Mouse (Mus musculus): ENCODE results near the gene Alg2. TPM values are rescaled to one million over a fixed set of nuclear protein-coding genes. Genes with fewer than 3 reads are reported as not detected.

Alg2 gene
- polyA plus RNA-seq (2014; fragmentation: Nextera tagmentation; extraction: Ambion mirVana) = 68.9 and 75.3 TPM in 2 replicates

DNA sequence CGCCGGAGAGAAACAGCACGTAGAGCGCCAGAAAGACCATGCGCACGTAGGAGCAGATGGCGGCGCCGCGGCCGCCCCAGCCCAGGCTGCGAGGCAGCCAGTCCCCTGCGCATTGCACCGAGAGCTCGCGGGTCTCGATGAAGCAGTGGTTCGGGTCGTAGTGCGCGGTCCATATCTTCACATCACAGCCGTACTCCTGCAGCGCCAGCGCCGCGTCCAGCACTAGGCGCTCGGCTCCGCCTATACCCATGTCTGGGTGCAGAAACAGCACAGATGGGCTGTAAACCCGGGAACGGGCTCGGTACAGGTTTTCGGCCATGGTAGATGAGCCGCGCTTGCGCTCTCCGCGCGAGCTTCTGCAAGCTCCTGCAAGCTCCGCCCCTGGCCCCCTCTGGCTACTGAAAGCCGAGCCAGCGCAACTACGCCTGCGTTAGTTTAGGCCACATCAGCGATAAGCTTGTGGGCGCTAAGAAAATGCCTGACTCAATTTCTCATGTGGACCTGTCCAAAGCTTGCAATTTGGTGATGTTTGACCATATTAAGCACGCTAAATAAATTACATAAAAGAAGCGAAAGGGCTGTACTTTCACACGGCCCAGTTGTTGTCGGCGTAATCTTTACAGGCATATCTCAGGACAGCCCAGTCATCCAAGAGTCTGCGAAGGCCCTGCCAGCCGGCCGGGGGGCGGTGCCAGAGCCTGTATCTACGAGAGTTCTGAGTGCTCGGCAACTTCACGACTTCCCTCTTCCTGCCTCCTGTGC is at the start of gene Alg2, which contains the start of gene Sec61b:
TSS of gene Alg2 (minus strand) at position 366 of the 762 bp plus-strand sequence.
TSS of gene Sec61b (plus strand) at position 691 of the 762 bp plus-strand sequence.
- peak; percentile 99 for ATAC-seq (ENCODE audit: low read depth)
- DNase-seq (ENCODE audit: low spot score) = peak; percentile 100
- peak within 1 kb of the TSS; percentile 88 for H3K27ac ChIP-seq (replicated peaks; ENCODE audit: low read depth, low read length)
- peaks cover 17% of the 10 kb centered on the region for H3K4me1 ChIP-seq (ENCODE audit: control insufficient read depth, insufficient read depth, low read length)
- H3K9me3 ChIP-seq (ENCODE audit: control insufficient read depth, low read length) = peaks cover 11% of the 10 kb centered on the region
- WGBS = 0% methylated on average over 42 of the region's 58 CpGs
- peak within 1 kb of the TSS; percentile 76 for H3K9ac ChIP-seq (ENCODE audit: low read depth, low read length)
- no peaks in the 10 kb centered on the region for H3K27me3 ChIP-seq (replicated peaks; ENCODE audit: control insufficient read depth, insufficient read depth, low read length)
- peak within 1 kb of the TSS; percentile 80 for H3K4me2 ChIP-seq (ENCODE audit: low read depth, low read length)
- H3K36me3 ChIP-seq (ENCODE audit: control insufficient read depth, insufficient read depth, low read length) = peaks cover 69% of the 10 kb centered on the region
- H3K4me3 ChIP-seq (ENCODE audit: low read depth, low read length) = peak within 1 kb of the TSS; percentile 62

DNA sequence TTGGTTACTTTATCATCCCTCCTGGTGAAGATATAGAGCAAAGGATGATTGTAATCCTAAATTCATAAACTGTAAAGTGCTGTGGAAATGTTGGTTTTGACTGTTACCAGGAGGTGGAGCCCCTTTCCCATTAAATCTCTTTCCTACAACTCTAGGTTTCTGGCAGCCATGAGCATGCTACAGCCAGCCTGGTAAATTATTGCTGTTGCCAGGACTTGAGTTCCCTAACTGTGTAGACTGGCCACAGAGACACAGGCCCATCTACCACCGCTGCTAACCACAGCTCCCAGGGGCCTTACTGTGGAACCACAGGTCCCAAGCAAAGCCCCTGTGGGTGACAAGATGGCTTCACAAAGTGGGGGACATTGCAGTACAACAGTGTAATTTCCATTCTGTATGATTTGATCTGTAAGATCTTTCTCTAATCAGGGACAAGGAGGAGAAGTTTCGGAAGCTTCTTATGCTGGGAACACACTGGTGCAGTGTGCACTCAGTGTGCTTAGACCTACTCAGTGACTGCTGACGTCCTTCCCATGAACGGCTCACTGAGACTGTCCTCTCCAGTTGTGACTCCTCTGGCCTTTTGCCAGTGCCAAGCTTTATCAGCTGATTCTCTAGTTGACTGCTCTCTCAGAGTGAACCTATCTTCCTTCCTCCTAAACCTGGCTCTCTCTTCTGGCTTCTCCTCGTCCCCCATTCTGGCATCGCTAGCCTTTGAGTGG is 47.9 kb upstream of the Alg2 start:
- Histone ChIP-seq H3K9ac (ENCODE audit: low read depth, low read length) (no peak overlapping the region), H3K4me1 (ENCODE audit: control insufficient read depth, insufficient read depth, low read length) (peaks cover 3% of the 10 kb centered on the region; the same call in 1 of the 2 replicates), H3K4me3 (ENCODE audit: low read depth, low read length) (no peak overlapping the region), H3K27me3 (replicated peaks; ENCODE audit: control insufficient read depth, insufficient read depth, low read length) (no peaks in the 10 kb centered on the region), H3K4me2 (ENCODE audit: low read depth, low read length) (no peak overlapping the region), H3K27ac (replicated peaks; ENCODE audit: low read depth, low read length) (no peak overlapping the region), H3K36me3 (ENCODE audit: control insufficient read depth, insufficient read depth, low read length) (no peaks in the 10 kb centered on the region), H3K9me3 (ENCODE audit: control insufficient read depth, low read length) (no peaks in the 10 kb centered on the region)
- peak; percentile 79 for DNase-seq (ENCODE audit: low spot score)
- 89% methylated on average over 6 of the region's 6 CpGs for WGBS
- ATAC-seq (ENCODE audit: low read depth) = 0 out of 2 replicates have a peak, but pooled peaks have one; percentile 33

DNA sequence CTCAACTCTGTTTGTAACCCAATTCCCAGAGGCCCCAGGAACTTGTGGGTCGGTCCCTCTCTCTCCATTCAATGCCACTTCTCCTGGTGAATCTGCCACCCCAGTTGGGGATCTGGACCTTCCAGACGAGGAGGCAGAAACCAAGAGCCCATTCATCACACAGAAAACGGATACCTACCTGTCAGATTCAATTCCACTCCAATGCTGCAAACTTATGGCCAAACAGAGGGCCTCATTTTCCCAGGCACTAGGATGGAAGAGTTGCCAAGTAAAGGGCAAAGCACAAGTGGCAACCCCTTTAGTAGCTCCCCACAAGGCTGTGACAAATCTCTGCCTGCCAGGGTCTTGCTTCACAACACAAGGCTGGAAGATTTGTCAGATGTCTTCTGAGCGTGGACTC is 45.9 kb upstream of the Alg2 start:
- DNase-seq (ENCODE audit: low spot score) = no peak
- H3K36me3 ChIP-seq (ENCODE audit: control insufficient read depth, insufficient read depth, low read length) = no peaks in the 10 kb centered on the region
- H3K9ac ChIP-seq (ENCODE audit: low read depth, low read length) = no peak overlapping the region
- H3K4me2 ChIP-seq (ENCODE audit: low read depth, low read length) = no peak overlapping the region
- no peaks in the 10 kb centered on the region for H3K27me3 ChIP-seq (replicated peaks; ENCODE audit: control insufficient read depth, insufficient read depth, low read length)
- peaks cover 3% of the 10 kb centered on the region; the same call in 1 of the 2 replicates for H3K4me1 ChIP-seq (ENCODE audit: control insufficient read depth, insufficient read depth, low read length)
- no peak overlapping the region for H3K27ac ChIP-seq (replicated peaks; ENCODE audit: low read depth, low read length)
- WGBS = 66% methylated on average over 4 of the region's 4 CpGs
- ATAC-seq (ENCODE audit: low read depth) = no peak
- H3K4me3 ChIP-seq (ENCODE audit: low read depth, low read length) = no peak overlapping the region
- H3K9me3 ChIP-seq (ENCODE audit: control insufficient read depth, low read length) = no peaks in the 10 kb centered on the region

DNA sequence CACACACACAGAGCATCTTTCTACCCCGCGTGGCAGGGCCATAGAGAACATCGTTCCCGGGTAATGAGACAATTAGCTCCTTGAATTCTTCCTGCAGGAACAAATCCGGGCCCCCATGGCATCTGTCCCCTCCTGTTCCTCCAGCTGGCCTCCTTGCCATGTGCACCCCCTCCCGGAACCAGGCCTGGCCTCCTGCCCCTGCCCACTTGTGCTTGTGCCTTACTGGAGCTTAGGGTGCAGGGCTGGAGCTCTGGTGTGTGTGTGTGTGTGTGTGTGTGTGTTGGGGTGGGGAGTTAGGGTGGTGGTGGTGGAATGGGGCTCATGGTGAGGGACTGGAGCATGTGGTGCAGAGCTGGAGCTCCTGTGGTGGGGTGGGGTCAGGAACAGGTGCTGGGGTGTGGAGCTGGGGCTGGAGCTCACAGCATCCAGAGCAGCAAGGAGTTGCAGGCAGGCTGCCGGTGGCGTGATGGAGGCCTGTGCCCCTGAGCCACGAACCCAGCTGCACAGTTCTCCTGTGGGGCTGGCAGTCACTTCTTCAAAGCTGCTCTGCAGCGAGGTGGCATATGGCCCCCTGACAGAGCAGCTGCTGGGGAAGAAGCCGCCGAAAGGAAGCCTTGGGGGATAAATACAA is 44.5 kb upstream of the Alg2 start:
- WGBS = 55% methylated on average over 12 of the region's 12 CpGs
- H3K4me3 ChIP-seq (ENCODE audit: low read depth, low read length) = no peak overlapping the region
- DNase-seq (ENCODE audit: low spot score) (peak; percentile 50), ATAC-seq (ENCODE audit: low read depth) (peak; percentile 83)
- H3K9ac ChIP-seq (ENCODE audit: low read depth, low read length) = no peak overlapping the region
- H3K9me3 ChIP-seq (ENCODE audit: control insufficient read depth, low read length) = no peaks in the 10 kb centered on the region
- H3K27ac ChIP-seq (replicated peaks; ENCODE audit: low read depth, low read length) = no peak overlapping the region
- H3K4me2 ChIP-seq (ENCODE audit: low read depth, low read length) = no peak overlapping the region
- peaks cover 3% of the 10 kb centered on the region; the same call in 1 of the 2 replicates for H3K4me1 ChIP-seq (ENCODE audit: control insufficient read depth, insufficient read depth, low read length)
- no peaks in the 10 kb centered on the region for H3K27me3 ChIP-seq (replicated peaks; ENCODE audit: control insufficient read depth, insufficient read depth, low read length)
- no peaks in the 10 kb centered on the region for H3K36me3 ChIP-seq (ENCODE audit: control insufficient read depth, insufficient read depth, low read length)

DNA sequence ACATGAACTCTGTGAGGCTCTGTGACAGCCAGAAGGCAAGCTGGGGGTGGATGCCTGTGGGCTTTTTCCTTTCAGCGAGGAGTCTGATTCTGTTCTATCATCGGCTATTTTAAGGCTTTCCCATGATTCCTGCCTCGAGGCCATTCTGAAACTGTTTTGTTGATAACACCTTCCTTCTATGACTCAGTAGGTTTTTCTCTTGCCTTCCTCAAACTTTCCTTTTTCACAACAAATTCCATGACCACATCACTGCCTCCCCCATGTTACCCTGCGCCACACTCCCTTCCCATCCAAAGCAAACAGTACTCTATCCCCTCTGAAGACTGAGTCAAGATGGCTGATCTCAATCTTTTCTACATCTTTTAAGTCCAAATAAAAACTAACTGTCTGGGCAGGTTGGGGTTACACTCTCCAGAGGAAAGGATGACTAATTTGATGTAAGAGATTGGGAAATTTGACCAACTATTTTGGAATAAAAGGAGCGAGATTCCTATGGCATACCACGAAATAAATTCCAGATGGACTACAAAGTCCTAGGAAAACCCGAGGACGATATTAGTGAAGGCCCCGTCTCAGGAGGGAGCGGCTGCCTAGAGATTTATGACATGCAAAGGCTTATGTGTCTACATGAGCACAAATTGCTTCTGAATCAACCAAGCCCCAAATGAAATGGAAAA is 30.8 kb upstream of the Alg2 start:
- ATAC-seq (ENCODE audit: low read depth) (peak; percentile 62), DNase-seq (ENCODE audit: low spot score) (peak; percentile 60)

DNA sequence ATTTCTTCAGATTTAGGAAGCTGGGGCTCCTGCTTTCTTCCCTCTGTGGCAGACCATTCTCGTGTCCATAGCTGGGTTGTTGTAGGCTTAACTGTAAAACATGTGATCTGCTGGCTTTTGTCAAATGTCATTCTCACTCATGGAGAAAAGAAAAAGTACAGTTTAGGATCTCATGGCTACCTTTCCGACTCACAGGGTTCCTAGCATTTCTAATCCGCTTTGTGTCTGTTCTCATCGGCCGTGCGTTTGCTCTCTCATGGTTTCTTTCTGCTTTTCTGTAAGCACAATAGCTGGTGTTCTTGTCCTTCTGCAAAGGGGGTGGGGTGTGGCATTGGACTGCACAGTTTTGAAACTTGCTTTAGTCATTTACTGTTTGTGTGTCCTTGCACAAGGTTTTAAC is 28.9 kb upstream of the Alg2 start:
- no peaks in the 10 kb centered on the region for H3K27me3 ChIP-seq (replicated peaks; ENCODE audit: control insufficient read depth, insufficient read depth, low read length)
- WGBS = 75% methylated on average over 6 of the region's 6 CpGs
- H3K4me1 ChIP-seq (ENCODE audit: control insufficient read depth, insufficient read depth, low read length) = no peaks in the 10 kb centered on the region; the same call in 1 of the 2 replicates
- no peaks in the 10 kb centered on the region for H3K9me3 ChIP-seq (ENCODE audit: control insufficient read depth, low read length)
- ATAC-seq (ENCODE audit: low read depth) = no peak
- no peak for DNase-seq (ENCODE audit: low spot score)
- no peak overlapping the region for H3K27ac ChIP-seq (replicated peaks; ENCODE audit: low read depth, low read length)
- H3K9ac ChIP-seq (ENCODE audit: low read depth, low read length) = no peak overlapping the region
- H3K4me3 ChIP-seq (ENCODE audit: low read depth, low read length) = no peak overlapping the region
- no peak overlapping the region for H3K4me2 ChIP-seq (ENCODE audit: low read depth, low read length)
- H3K36me3 ChIP-seq (ENCODE audit: control insufficient read depth, insufficient read depth, low read length) = no peaks in the 10 kb centered on the region

More for the DNA sequence above, 30.8 kb upstream of the Alg2 start:
- H3K36me3 ChIP-seq (ENCODE audit: control insufficient read depth, insufficient read depth, low read length) = no peaks in the 10 kb centered on the region
- no peak overlapping the region for H3K9ac ChIP-seq (ENCODE audit: low read depth, low read length)
- WGBS = 42% methylated on average over 10 of the region's 10 CpGs
- H3K4me3 ChIP-seq (ENCODE audit: low read depth, low read length) = no peak overlapping the region
- H3K4me1 ChIP-seq (ENCODE audit: control insufficient read depth, insufficient read depth, low read length) = no peaks in the 10 kb centered on the region; the same call in 1 of the 2 replicates
- H3K27ac ChIP-seq (replicated peaks; ENCODE audit: low read depth, low read length) = no peak overlapping the region
- H3K27me3 ChIP-seq (replicated peaks; ENCODE audit: control insufficient read depth, insufficient read depth, low read length) = no peaks in the 10 kb centered on the region
- no peak overlapping the region for H3K4me2 ChIP-seq (ENCODE audit: low read depth, low read length)
- no peaks in the 10 kb centered on the region for H3K9me3 ChIP-seq (ENCODE audit: control insufficient read depth, low read length)

DNA sequence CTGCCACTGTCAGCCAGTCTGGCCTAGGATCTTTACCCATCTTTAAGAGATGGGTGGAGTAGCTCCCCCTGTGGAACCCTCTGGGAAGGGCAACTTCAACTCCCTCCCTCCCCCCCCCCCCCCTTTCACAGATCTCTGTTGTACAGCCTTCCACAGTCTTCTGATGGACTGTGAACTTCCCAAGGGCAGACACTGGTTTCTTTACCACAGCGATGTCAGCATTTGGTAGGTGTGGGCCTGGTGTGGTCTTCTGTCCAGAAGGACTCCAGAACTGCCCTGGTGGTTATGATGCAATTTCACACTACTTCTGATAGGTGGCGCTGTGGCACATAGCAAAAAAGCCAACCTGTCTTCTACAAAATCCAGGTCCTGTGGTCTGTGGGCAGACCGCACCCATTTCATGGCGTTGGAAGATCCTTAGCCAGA is 28.4 kb upstream of the Alg2 start:
- Histone ChIP-seq H3K4me1 (ENCODE audit: control insufficient read depth, insufficient read depth, low read length) (no peaks in the 10 kb centered on the region; the same call in 1 of the 2 replicates), H3K4me3 (ENCODE audit: low read depth, low read length) (no peak overlapping the region), H3K4me2 (ENCODE audit: low read depth, low read length) (no peak overlapping the region), H3K36me3 (ENCODE audit: control insufficient read depth, insufficient read depth, low read length) (no peaks in the 10 kb centered on the region), H3K9me3 (ENCODE audit: control insufficient read depth, low read length) (no peaks in the 10 kb centered on the region), H3K27me3 (replicated peaks; ENCODE audit: control insufficient read depth, insufficient read depth, low read length) (no peaks in the 10 kb centered on the region), H3K27ac (replicated peaks; ENCODE audit: low read depth, low read length) (no peak overlapping the region), H3K9ac (ENCODE audit: low read depth, low read length) (no peak overlapping the region)
- peak; percentile 39; the same call in 1 of the 2 replicates for ATAC-seq (ENCODE audit: low read depth)
- DNase-seq (ENCODE audit: low spot score) = peak; percentile 61
- 26% methylated on average over 4 of the region's 4 CpGs for WGBS

DNA sequence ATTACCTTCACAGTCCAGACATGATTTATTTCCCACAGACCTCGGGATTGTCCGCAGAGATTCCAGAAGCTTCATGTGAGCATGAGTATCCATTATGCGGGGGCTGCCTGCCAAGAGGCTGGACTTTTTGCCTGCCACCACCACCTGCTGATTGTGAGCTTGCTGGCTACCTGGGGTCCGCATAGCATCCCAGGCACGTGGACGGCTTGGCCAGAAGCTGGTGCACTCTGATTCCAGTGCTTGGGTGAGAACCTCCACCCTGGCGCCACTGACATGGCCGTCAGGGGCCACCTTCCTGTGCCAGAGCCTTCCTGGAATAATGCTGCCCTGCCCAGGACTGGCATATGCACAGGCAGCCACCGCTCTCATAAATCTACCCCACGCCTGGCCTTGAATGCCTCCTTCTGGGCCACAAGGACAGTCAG is 25.0 kb upstream of the Alg2 start:
- Histone ChIP-seq H3K4me2 (ENCODE audit: low read depth, low read length) (no peak overlapping the region), H3K4me1 (ENCODE audit: control insufficient read depth, insufficient read depth, low read length) (no peaks in the 10 kb centered on the region), H3K4me3 (ENCODE audit: low read depth, low read length) (no peak overlapping the region), H3K36me3 (ENCODE audit: control insufficient read depth, insufficient read depth, low read length) (no peaks in the 10 kb centered on the region), H3K27me3 (replicated peaks; ENCODE audit: control insufficient read depth, insufficient read depth, low read length) (no peaks in the 10 kb centered on the region), H3K27ac (replicated peaks; ENCODE audit: low read depth, low read length) (no peak overlapping the region), H3K9ac (ENCODE audit: low read depth, low read length) (no peak overlapping the region), H3K9me3 (ENCODE audit: control insufficient read depth, low read length) (no peaks in the 10 kb centered on the region)
- 83% methylated on average over 10 of the region's 10 CpGs for WGBS
- DNase-seq (ENCODE audit: low spot score) = no peak
- ATAC-seq (ENCODE audit: low read depth) = no peak
